Mouse (Mus musculus): ENCODE results near the gene Wbp2nl. TPM values are rescaled to one million over a fixed set of nuclear protein-coding genes. Genes with fewer than 3 reads are reported as not detected.

Gene Wbp2nl
- polyA plus RNA-seq, 1 experiment = 0.11 TPM

DNA sequence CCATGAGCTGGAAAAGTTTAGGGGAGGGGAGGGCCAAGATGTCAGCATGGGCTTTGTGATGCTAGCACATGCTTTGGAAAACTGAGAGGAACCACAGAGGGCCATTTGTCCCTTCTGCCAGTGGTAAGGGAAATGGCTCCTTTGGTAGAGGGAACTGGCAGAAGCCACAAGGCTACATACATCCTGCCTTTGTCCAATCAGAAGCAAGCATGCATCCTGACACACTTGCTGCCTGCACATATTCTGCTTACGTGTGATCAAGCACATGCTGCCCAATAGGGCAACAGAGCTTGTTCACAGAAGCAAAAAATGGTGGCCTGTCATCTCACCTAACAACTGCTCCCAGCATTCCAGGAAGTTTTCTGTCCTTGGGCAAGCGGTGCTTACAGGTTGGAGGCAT, 26.6 kb downstream of the Wbp2nl start:
- Histone ChIP-seq H3K27me3 (ENCODE audit: control insufficient read depth, insufficient read depth, low read length) (no peaks in the 10 kb centered on the region), H3K27ac (ENCODE audit: control insufficient read depth, insufficient read depth, low read length) (no peak overlapping the region), H3K4me3 (ENCODE audit: control insufficient read depth, insufficient read depth, low read length) (no peak overlapping the region), H3K4me1 (replicated peaks; ENCODE audit: control insufficient read depth, insufficient read depth, low read length) (peaks cover 6% of the 10 kb centered on the region; the same call in 1 of the 2 replicates), H3K36me3 (ENCODE audit: control insufficient read depth, insufficient read depth, low read length) (no peaks in the 10 kb centered on the region)
- DNase-seq = no peak
- no peak for TF ChIP-seq CTCF (IDR thresholded peaks at IDR 0.05; ENCODE audit: borderline replicate concordance, control insufficient read depth, extremely low read depth, insufficient read depth, low read length, poor library complexity)
- no peak for TF ChIP-seq POLR2A (IDR thresholded peaks at IDR 0.05; ENCODE audit: control insufficient read depth, extremely low read depth, insufficient read depth, low read length, poor library complexity)
- WGBS = 55% methylated on average over 2 of the region's 2 CpGs

DNA sequence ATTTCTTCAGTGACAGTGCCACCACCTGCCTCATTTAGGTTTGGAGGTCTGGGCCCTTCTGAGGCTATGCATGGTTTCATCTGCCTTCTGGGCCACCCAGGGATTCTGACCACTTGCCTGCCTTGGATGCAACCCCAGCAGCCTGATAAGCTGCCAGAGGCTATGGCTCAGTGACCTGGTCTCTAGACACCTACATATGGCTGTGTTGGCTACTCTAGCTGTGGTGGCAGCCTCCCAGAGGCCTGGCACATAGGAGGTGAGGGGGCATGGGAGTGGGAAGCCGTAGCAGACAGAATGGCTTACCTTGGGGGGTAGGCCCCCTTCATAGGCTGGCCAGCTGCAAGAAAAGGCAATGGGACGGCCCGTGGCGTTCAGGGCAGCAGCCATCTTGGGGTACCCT, 36.4 kb downstream of the Wbp2nl start:
- no peaks in the 10 kb centered on the region; the same call in 1 of the 2 replicates for H3K36me3 ChIP-seq (ENCODE audit: control insufficient read depth, insufficient read depth, low read length)

DNA sequence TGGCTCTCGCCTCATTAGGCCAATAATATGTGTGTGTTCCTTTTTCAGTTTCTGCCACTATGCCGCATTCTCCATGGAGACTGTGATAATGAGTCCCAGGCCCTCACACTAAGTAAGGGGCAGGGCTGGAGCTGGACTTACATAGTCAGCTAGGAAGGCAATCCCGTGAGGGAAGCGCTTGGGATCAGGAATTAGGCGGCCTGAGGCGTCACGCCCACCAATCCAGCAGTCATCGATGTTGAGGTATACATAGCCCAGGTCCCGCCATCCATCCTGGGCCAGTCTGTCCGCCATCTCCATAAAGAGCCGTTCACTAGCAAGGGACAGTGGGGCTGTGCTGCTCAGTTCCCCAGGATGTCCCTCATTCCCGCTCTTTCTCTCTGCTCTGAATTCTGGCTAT, 37.9 kb downstream of the Wbp2nl start:
- Histone ChIP-seq H3K4me1 (replicated peaks; ENCODE audit: control insufficient read depth, insufficient read depth, low read length) (peaks cover 19% of the 10 kb centered on the region), H3K27ac (ENCODE audit: control insufficient read depth, insufficient read depth, low read length) (no peak overlapping the region), H3K4me3 (ENCODE audit: control insufficient read depth, insufficient read depth, low read length) (no peak overlapping the region), H3K36me3 (ENCODE audit: control insufficient read depth, insufficient read depth, low read length) (no peaks in the 10 kb centered on the region; the same call in 1 of the 2 replicates), H3K27me3 (ENCODE audit: control insufficient read depth, insufficient read depth, low read length) (no peaks in the 10 kb centered on the region)
- TF ChIP-seq CTCF (IDR thresholded peaks at IDR 0.05; ENCODE audit: borderline replicate concordance, control insufficient read depth, extremely low read depth, insufficient read depth, low read length, poor library complexity) = no peak
- no peak for TF ChIP-seq POLR2A (IDR thresholded peaks at IDR 0.05; ENCODE audit: control insufficient read depth, extremely low read depth, insufficient read depth, low read length, poor library complexity)
- 96% methylated on average over 12 of the region's 12 CpGs for WGBS
- DNase-seq = no peak

More for the DNA sequence above, 36.4 kb downstream of the Wbp2nl start:
- H3K27ac ChIP-seq (ENCODE audit: control insufficient read depth, insufficient read depth, low read length) = no peak overlapping the region
- DNase-seq = no peak
- WGBS = 98% methylated on average over 4 of the region's 4 CpGs
- H3K4me1 ChIP-seq (replicated peaks; ENCODE audit: control insufficient read depth, insufficient read depth, low read length) = peaks cover 11% of the 10 kb centered on the region
- H3K4me3 ChIP-seq (ENCODE audit: control insufficient read depth, insufficient read depth, low read length) = no peak overlapping the region
- no peak for TF ChIP-seq CTCF (IDR thresholded peaks at IDR 0.05; ENCODE audit: borderline replicate concordance, control insufficient read depth, extremely low read depth, insufficient read depth, low read length, poor library complexity)
- TF ChIP-seq POLR2A (IDR thresholded peaks at IDR 0.05; ENCODE audit: control insufficient read depth, extremely low read depth, insufficient read depth, low read length, poor library complexity) = no peak
- no peaks in the 10 kb centered on the region for H3K27me3 ChIP-seq (ENCODE audit: control insufficient read depth, insufficient read depth, low read length)

DNA sequence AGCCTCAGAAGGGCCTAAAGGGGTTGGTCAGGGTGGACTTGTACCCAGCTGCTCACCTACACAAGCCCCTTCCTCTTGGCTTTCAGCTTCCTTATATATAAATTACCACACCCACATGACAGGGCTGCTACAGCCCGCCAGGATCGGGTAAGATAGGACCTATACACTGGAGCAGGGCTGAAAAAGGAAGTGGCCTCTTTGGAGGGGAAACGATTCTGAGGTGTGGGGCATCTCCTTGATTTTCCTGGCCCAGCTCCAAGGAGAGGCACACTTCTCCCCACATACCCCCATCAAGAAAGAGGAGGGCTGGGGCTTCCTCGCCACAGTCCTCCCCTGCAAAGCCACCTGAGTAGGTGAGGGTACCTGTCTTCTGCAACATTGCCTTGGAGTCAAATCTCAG, 39.1 kb downstream of the Wbp2nl start:
- peak; percentile 16 for DNase-seq
- Histone ChIP-seq H3K27me3 (ENCODE audit: control insufficient read depth, insufficient read depth, low read length) (no peaks in the 10 kb centered on the region), H3K27ac (ENCODE audit: control insufficient read depth, insufficient read depth, low read length) (no peak overlapping the region), H3K4me1 (replicated peaks; ENCODE audit: control insufficient read depth, insufficient read depth, low read length) (peaks cover 26% of the 10 kb centered on the region), H3K36me3 (ENCODE audit: control insufficient read depth, insufficient read depth, low read length) (no peaks in the 10 kb centered on the region; the same call in 1 of the 2 replicates), H3K4me3 (ENCODE audit: control insufficient read depth, insufficient read depth, low read length) (no peak overlapping the region; the same call in 1 of the 2 replicates)
- 4% methylated on average over 4 of the region's 4 CpGs for WGBS
- no peak for TF ChIP-seq POLR2A (IDR thresholded peaks at IDR 0.05; ENCODE audit: control insufficient read depth, extremely low read depth, insufficient read depth, low read length, poor library complexity)

DNA sequence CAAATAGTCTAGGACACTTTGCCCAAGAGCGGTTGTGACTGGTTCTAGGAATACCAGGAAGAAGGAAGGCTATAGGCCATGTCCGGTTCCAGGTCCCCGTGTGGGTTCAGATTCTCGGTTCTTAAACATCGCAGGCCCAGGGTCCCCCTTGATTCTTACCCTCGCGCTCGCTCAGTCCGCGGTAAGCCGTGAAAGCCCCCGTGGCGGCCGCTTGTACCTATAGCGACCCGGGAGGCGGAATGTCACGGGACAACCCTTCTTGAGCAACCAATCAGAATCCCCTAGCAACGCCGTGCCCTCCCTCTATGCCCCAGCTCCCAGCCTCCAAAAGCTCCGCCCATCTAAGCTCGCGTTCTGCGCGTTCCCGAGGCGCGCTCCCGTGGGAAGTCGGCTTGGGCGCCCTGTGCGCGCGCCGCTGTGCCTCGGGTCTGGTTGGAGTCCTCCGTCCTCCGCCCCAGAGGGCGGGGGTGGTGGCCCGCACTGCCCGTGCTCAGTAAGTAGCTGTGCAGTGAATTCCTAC, 39.9 kb downstream of the Wbp2nl start, which contains the start of the genes Naga, Pheta2 and Smdt1:
Gene Naga, minus strand, starts transcription at position 333 of the 520 bp plus-strand sequence.
Gene Pheta2, plus strand, starts transcription at position 350 of the 520 bp plus-strand sequence.
Gene Smdt1, plus strand, starts transcription at position 367 of the 520 bp plus-strand sequence.
- Histone ChIP-seq H3K36me3 (ENCODE audit: control insufficient read depth, insufficient read depth, low read length) (no peaks in the 10 kb centered on the region; the same call in 1 of the 2 replicates), H3K4me1 (replicated peaks; ENCODE audit: control insufficient read depth, insufficient read depth, low read length) (peaks cover 26% of the 10 kb centered on the region), H3K4me3 (ENCODE audit: control insufficient read depth, insufficient read depth, low read length) (peak within 1 kb of the TSS; percentile 60), H3K27me3 (ENCODE audit: control insufficient read depth, insufficient read depth, low read length) (no peaks in the 10 kb centered on the region), H3K27ac (ENCODE audit: control insufficient read depth, insufficient read depth, low read length) (no peak within 1 kb of the TSS)
- TF ChIP-seq POLR2A (IDR thresholded peaks at IDR 0.05; ENCODE audit: control insufficient read depth, extremely low read depth, insufficient read depth, low read length, poor library complexity) (peak; percentile 67; the same call in 1 of the 2 replicates), CTCF (IDR thresholded peaks at IDR 0.05; ENCODE audit: borderline replicate concordance, control insufficient read depth, extremely low read depth, insufficient read depth, low read length, poor library complexity) (0 out of 2 replicates have a peak, but pooled peaks have one; percentile 41)
- WGBS = under 1% methylated on average over 41 of the region's 41 CpGs
- DNase-seq = peak; percentile 97

DNA sequence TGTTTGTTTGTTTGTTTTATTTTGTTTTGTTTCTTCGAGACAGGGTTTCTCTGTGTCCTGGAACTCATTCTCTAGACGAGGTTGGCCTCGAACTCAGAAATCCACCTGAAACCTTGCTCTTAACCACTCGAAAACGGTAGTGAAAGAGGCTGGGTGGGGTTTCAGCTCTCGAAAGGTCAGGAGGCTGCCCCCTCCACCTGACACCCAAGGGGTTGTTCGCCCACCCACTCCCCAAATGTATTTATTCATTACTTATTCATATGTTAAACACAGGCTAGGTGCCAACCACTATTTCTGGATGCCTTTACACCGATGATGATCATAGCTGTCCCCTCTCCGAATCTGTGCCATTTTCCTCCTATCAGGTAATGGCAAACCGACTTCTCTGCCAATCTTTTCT, 40.4 kb downstream of the Wbp2nl start:
- peak overlapping the region; percentile 60 for H3K4me3 ChIP-seq (ENCODE audit: control insufficient read depth, insufficient read depth, low read length)
- no peaks in the 10 kb centered on the region; the same call in 1 of the 2 replicates for H3K36me3 ChIP-seq (ENCODE audit: control insufficient read depth, insufficient read depth, low read length)
- TF ChIP-seq CTCF (IDR thresholded peaks at IDR 0.05; ENCODE audit: borderline replicate concordance, control insufficient read depth, extremely low read depth, insufficient read depth, low read length, poor library complexity) (no peak), POLR2A (IDR thresholded peaks at IDR 0.05; ENCODE audit: control insufficient read depth, extremely low read depth, insufficient read depth, low read length, poor library complexity) (no peak; the same call in 1 of the 2 replicates)
- 64% methylated on average over 10 of the region's 10 CpGs for WGBS
- no peaks in the 10 kb centered on the region for H3K27me3 ChIP-seq (ENCODE audit: control insufficient read depth, insufficient read depth, low read length)
- peaks cover 26% of the 10 kb centered on the region for H3K4me1 ChIP-seq (replicated peaks; ENCODE audit: control insufficient read depth, insufficient read depth, low read length)
- H3K27ac ChIP-seq (ENCODE audit: control insufficient read depth, insufficient read depth, low read length) = no peak overlapping the region
- DNase-seq = no peak
